Comparison of ENCODE assay signal across 8 mouse cellular contexts in the genomic region with DNA sequence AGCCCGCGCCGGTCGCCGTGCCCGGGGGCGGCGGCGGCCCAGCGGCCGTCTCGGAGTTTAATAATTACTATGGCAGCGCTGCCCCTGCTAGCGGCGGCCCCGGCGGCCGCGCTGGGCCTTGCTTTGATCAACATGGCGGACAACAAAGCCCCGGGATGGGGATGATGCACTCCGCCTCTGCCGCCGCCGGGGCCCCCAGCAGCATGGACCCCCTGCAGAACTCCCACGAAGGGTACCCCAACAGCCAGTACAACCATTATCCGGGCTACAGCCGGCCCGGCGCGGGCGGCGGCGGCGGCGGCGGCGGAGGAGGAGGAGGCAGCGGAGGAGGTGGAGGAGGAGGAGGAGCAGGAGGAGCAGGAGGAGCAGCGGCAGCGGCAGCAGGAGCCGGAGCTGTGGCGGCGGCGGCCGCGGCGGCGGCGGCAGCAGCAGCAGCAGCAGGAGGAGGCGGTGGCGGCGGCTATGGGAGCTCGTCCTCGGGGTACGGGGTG. TPM values are rescaled to one million over a fixed set of nuclear protein-coding genes. Genes with fewer than 3 reads are reported as not detected.
A peak's percentile ranks its signal among the peaks of the same experiment; 100 is the strongest.
DNase-seq lines count a peak whose midpoint lies in the region; ATAC-seq and TF ChIP-seq lines count a peak whose summit lies in the region.

No protein-coding gene starts in this region.

- peak; percentile 84 to 85 for DNase-seq in cerebellum, postnatal 25 days
- peak; percentile 65 for DNase-seq in gastrocnemius, adult 8-10 months (ENCODE audit: low spot score in 2 of 2)
- DNase-seq in induced T-regulatory cell, adult 2 months (ENCODE audit: low read depth): peak; percentile 80
- peak; percentile 79 to 84 for DNase-seq in left cerebral cortex, postnatal 36 days (ENCODE audit: low spot score in 2 of 2)
- DNase-seq in mesoderm, embryonic 11.5 days (ENCODE audit: low read depth, low spot score): peak; percentile 63

- WGBS in small intestine, adult 2 months: under 1% methylated on average over 55 of the region's 56 CpGs

- TF ChIP-seq POLR2A in small intestine, adult 2 months (IDR thresholded peaks at IDR 0.05; ENCODE audit: low read depth, low read length): peak; percentile 83; the same call in 1 of the 2 replicates

- no peaks in the 10 kb centered on the region for H3K36me3 ChIP-seq in small intestine, adult 2 months (ENCODE audit: control insufficient read depth, insufficient read depth, low read length)

- H3K27me3 ChIP-seq in small intestine, adult 2 months (ENCODE audit: control insufficient read depth, insufficient read depth, low read length): no peaks in the 10 kb centered on the region

- H3K4me3 ChIP-seq in small intestine, adult 2 months (ENCODE audit: low read depth, low read length): peak overlapping the region; percentile 78

- peak overlapping the region; percentile 88 for H3K27ac ChIP-seq in small intestine, adult 2 months (ENCODE audit: insufficient read depth, low read depth, low read length)

- peak; percentile 18 for ATAC-seq in activated CD4-positive, CD25-positive, alpha-beta regulatory T cell, adult 4 months
- ATAC-seq in megakaryocyte-erythroid progenitor cell, adult 5-6 weeks (replicated peaks; ENCODE audit: low FRiP score, low TSS enrichment, poor library complexity, severe bottlenecking): no peak

- TF ChIP-seq CTCF in small intestine, adult 2 months (IDR thresholded peaks at IDR 0.05; ENCODE audit: extremely low read depth, insufficient read length, insufficient replicate concordance, low read depth, low read length): no peak

- intact Hi-C loops in left cerebral cortex, postnatal 36 days (cut with DNase I): loop anchor here (2.0 to 5.0 kb wide), 3 partner anchors 193 to 218 kb away; no protein-coding TSS in a partner anchor

- peaks cover 4% of the 10 kb centered on the region; the same call in 1 of the 2 replicates for H3K4me1 ChIP-seq in small intestine, adult 2 months (ENCODE audit: control insufficient read depth, insufficient read depth, insufficient read length, low read length)

RNA-seq across cellular contexts. Expression of gene Arid1b, which starts 1.5 kb away (rescaled TPM):
- polyA plus RNA-seq in activated CD4-positive, CD25-positive, alpha-beta regulatory T cell, adult 4 months (2017; shearing (Covaris generic)): 10 to 100 TPM in 1 of 2 experiments, 1 to 10 TPM in 1; 9.6 to 12.1 TPM
- 10 to 100 TPM; 30.8 to 35.6 (median 33.9) TPM for total RNA-seq in gastrocnemius, adult 8-10 months (2022)
- 10 to 100 TPM; 77.5 to 90.0 TPM for total RNA-seq in left cerebral cortex, postnatal 36 days (2021)
- 37.7 and 59.4 TPM in 2 replicates for polyA plus RNA-seq in small intestine, adult 2 months (2012; rRNA removed)
- total RNA-seq in megakaryocyte-erythroid progenitor cell, adult 5-6 weeks (2014; fragmentation: Nextera tagmentation): 28.8 and 29.2 TPM in 2 replicates
- 9.2 and 17.7 TPM in 2 replicates for total RNA-seq in megakaryocyte-erythroid progenitor cell, adult 5-6 weeks (2017)
